Mouse (Mus musculus) E14TG2a.4 (cell line): ENCODE results near the gene Garnl3.

Experiments used
- CTCF ChIP-seq: conservative IDR thresholded peaks from 2 replicates; pipeline ENCODE4 v1.5.1; 2014; ENCODE audit warnings: low read length
- NANOG ChIP-seq: IDR thresholded peaks from 2 replicates; pipeline ENCODE4 v1.6.1; 2014; ENCODE audit warnings: borderline replicate concordance, low read length, mixed read lengths

DNA sequence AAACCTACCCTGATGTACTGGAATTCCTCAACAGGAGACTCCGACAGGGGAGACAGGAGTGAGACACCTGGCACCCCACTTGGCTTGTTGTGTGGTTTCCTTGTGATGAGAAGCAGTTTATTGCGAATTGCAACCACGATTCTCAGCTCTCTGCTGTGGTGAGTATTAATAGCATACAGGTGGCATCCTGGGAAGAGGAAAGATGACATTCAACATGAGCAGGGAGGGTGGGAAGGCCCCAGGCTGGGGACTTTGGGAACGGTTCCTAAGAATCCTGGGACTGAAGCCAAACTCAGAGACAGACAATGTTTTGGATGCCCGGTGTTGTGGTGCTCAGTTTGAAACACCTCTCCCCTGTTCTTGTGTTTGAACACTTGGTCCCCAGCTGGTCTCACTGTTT is 126.4 kb downstream of the Garnl3 start:
- TF ChIP-seq NANOG (no peak), CTCF (no peak)
